Mouse (Mus musculus): ENCODE results near the gene Iba57. TPM values are rescaled to one million over a fixed set of nuclear protein-coding genes. Genes with fewer than 3 reads are reported as not detected.

Iba57 gene
- polyA plus RNA-seq, 1 experiment from 2014 or later, result 6.3 TPM

DNA sequence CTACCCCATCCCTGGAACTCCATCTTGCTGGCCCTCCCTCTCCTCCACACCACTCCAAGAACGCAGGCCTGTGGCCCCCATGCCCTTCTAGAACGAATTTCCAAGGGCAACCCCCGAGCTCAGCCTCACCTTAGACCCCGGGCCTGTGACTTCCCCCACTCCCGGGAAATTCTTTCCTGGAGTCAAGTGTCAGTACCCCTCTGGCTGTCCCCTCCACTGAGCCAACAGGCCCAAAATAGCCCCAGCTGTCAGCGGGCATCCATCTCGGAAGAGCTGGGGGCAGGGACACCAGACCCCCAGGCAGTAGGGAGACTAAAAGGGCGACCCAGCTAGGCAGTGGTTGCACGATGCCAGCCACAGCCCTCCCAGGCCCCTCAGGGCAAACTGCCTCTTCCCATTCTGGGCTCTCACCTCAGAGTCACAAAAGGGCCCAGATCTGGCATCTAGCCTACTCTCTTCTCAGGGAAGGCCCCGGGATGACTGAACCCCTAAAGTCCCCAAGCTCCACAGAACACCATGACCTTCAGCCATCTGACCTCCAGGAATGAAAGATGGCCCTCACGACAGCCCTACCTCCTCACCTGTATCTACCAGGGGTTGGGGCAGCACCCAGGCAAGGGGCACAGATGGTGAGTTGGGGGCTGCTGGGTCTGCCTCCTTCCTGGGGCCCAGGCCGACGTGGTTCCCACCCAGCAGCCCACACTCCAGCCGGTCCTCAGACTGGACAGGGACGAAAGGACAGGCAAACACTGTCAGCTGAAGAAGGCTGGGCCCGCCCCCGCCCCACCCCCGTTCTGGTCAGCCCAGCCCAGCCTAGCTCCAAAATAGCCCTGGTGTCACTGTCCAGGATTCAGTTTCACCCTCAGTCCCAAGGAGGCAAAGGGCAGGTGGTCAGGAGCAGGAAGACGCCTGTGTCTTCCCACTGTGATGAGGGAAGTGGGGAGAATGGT, 24.7 kb downstream of the Iba57 start:
- no peaks in the 10 kb centered on the region for H3K9me3 ChIP-seq
- H3K4me3 ChIP-seq, result no peak overlapping the region
- ATAC-seq (ENCODE audit: low read depth), result no peak
- H3K4me1 ChIP-seq (replicated peaks), result peaks cover 19% of the 10 kb centered on the region; the same call in 1 of the 2 replicates
- H3K36me3 ChIP-seq, result no peaks in the 10 kb centered on the region
- no peak overlapping the region for H3K9ac ChIP-seq
- 71% methylated on average over 19 of the region's 19 CpGs for WGBS
- H3K27me3 ChIP-seq, result peaks cover 55% of the 10 kb centered on the region
- H3K27ac ChIP-seq (replicated peaks), result no peak overlapping the region
- no peak overlapping the region for H3K4me2 ChIP-seq

DNA sequence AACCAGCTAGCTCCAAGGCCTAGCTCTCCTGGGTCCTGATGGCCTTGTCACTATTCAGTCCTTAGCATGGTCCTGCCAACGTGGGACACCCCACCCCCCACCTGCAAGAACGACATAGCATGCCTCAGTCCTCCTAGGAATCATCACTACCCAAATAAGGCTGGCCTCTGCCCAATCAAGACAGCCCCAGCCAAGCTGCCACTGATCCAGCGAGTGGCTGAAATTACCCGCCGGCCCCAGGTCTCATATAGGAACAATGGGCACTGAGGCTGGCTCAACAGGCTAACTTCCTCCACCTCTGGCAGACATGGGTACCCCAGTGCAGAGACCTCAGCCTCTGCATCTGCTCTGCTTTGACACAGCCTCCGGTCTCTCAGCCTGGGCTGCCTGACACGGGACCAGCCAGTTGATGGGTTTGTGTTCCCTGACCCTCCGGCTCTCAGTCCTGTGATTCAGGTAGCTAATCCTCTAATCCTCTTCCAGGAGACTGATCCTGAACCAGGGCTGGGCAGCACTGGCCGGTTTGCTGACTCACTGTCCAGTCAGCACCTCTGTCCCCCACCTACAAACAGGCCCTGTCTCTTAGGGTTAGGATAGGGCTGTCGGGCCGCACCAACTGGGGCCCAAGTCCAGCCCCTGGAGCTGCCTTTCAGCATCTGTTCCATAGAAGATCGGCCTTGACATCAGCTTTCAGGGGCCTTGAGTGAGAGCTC, 26.4 kb downstream of the Iba57 start:
- ATAC-seq (ENCODE audit: low read depth), result no peak
- peaks cover 71% of the 10 kb centered on the region for H3K27me3 ChIP-seq

DNA sequence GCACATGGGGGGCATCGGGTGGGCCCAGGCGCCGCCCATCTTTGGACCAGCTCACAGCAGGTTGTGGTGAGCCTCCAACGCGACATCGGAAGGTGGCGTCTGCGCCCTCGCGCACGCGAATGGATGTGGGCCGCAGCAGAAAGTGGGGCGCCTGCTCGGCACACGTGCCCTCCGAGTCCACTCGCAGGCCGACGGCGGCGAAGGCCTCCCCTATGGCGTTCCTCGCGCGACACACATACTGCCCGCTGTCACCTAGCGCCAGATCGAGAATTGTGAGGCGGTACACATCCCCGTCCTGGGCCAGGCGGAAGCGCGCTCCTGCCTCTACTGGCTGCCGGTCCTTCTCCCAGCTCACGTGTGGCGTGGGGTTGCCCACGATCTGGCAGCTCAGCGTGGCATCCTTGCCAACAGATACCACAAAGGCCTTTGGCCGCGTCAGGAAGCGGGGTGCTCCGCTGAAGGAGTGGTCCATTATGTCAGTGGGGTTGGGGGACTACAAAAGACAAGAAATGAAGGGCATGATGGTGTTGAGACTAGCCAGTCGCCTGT, 27.6 kb downstream of the Iba57 start, which contains the start of gene Obscn:
Gene Obscn, minus strand, starts transcription at position 499 of the 549 bp plus-strand sequence.
- H3K9ac ChIP-seq, result 0 out of 2 replicates have a peak within 1 kb of the TSS, but pooled peaks have one; percentile 8
- H3K27ac ChIP-seq (replicated peaks), result no peak within 1 kb of the TSS
- peaks cover 19% of the 10 kb centered on the region; the same call in 1 of the 2 replicates for H3K4me1 ChIP-seq (replicated peaks)
- ATAC-seq (ENCODE audit: low read depth), result no peak
- WGBS, result 19% methylated on average over 44 of the region's 44 CpGs
- H3K9me3 ChIP-seq, result no peaks in the 10 kb centered on the region
- no peaks in the 10 kb centered on the region for H3K36me3 ChIP-seq
- peak within 1 kb of the TSS; percentile 32 for H3K4me3 ChIP-seq
- peaks cover 72% of the 10 kb centered on the region for H3K27me3 ChIP-seq
- peak within 1 kb of the TSS; percentile 48 for H3K4me2 ChIP-seq

More for the DNA sequence above, 26.4 kb downstream of the Iba57 start:
- Histone ChIP-seq H3K9ac (no peak overlapping the region), H3K36me3 (no peaks in the 10 kb centered on the region), H3K4me2 (no peak overlapping the region), H3K4me3 (no peak overlapping the region), H3K4me1 (replicated peaks) (peaks cover 19% of the 10 kb centered on the region; the same call in 1 of the 2 replicates), H3K9me3 (no peaks in the 10 kb centered on the region), H3K27ac (replicated peaks) (no peak overlapping the region)
- WGBS, result 70% methylated on average over 12 of the region's 12 CpGs

DNA sequence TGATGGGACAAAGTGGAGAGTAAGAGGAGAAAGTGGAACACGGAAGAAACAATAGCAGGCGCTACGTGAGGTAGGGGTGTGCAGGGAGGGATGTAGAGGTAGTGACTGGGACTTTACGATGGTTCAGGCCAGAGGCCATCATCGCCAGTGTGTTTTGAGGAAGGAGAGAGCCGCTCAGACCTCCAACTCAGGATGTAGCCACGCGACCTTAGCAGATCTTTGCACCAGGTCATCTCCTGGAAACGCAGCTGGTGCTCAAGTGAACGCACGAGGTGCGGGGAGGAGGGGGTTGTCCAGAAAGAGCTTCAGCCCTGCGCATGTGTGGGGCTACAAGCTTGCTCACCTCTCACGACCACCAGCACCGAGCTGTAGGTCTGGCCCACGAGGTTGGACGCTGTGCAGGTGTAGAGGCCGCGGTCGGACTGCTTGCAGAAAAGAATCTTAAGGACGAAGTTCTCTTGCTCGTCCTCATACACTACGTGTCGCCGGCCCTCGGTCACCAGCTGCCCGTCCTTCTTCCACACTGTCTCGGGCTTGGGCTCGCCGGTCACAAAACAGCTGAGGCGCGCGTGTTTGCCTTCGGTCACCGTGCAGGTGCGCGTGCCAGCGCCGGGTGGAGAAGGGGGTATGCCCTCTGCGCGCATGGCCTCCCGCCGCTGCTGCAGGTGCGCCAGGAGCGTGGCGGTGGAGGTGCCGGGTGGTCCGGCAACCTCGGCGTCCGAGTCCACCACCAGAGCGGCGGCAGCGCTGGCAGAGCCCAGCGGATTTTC, 28.3 kb downstream of the Iba57 start:
- H3K36me3 ChIP-seq, result no peaks in the 10 kb centered on the region
- no peak overlapping the region for H3K27ac ChIP-seq (replicated peaks)
- ATAC-seq (ENCODE audit: low read depth), result no peak
- H3K4me1 ChIP-seq (replicated peaks), result peaks cover 19% of the 10 kb centered on the region; the same call in 1 of the 2 replicates
- no peaks in the 10 kb centered on the region for H3K9me3 ChIP-seq
- H3K27me3 ChIP-seq, result peaks cover 72% of the 10 kb centered on the region
- peak overlapping the region; percentile 32 for H3K4me3 ChIP-seq
- H3K4me2 ChIP-seq, result peak overlapping the region; percentile 48
- no peak overlapping the region for H3K9ac ChIP-seq
- WGBS, result 9% methylated on average over 55 of the region's 55 CpGs

DNA sequence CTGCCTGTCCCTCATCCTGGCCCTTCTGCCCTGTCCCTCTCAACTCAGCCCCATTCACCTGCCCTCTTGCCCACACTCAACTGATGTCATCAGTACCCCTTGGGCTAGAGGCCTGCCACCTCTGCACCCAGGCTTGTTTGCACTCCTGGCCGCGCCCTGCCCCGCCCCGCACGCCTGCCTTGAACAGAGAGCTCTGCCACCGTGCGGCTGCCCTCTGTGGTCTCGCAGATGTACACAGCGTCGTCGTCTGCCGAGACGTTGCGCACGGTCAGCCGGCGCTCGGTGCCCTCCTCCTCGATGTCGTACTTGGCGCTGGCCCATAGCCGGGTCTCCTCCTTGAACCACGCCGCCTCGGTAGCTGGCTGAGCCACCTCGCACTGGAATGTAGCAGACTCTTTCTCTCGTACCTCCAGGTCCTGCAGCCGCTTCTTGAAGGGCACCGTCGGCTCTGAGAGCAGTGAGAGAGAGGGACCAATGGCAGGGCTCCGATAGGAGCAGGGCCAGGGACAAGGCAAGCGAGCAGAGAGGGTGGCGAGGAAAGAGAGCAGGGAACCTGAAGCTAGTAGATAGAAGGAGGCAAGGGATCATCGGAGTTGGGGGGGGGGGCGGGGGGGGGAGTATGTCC, 29.1 kb downstream of the Iba57 start:
- H3K9ac ChIP-seq, result no peak overlapping the region
- 10% methylated on average over 32 of the region's 35 CpGs for WGBS
- H3K27me3 ChIP-seq, result peaks cover 72% of the 10 kb centered on the region
- peaks cover 19% of the 10 kb centered on the region; the same call in 1 of the 2 replicates for H3K4me1 ChIP-seq (replicated peaks)
- no peaks in the 10 kb centered on the region for H3K36me3 ChIP-seq
- no peak for ATAC-seq (ENCODE audit: low read depth)
- 0 out of 2 replicates have a peak overlapping the region, but pooled peaks have one; percentile 11 for H3K4me3 ChIP-seq
- no peak overlapping the region for H3K27ac ChIP-seq (replicated peaks)
- H3K9me3 ChIP-seq, result no peaks in the 10 kb centered on the region
- peak overlapping the region; percentile 21; the same call in 1 of the 2 replicates for H3K4me2 ChIP-seq

DNA sequence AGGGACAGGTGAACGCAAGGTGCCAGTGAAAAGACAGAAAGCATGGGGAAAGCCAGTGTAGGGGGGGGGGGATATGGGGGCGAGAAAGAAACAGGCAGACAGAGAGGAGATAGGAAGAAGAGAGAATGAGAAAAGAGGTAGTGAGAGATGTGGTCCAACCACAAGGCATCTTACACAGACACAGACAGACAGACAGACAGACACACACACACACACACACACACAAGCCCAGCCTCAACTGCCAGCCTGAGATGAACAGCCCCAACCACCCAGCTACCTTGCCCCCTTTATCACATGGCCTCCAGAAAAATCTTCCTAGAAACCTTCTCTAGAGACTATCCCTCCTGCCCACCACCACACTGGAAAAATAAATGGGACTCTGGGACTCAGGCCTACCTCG, 31.5 kb downstream of the Iba57 start:
- no peak overlapping the region for H3K9ac ChIP-seq
- H3K4me2 ChIP-seq, result no peak overlapping the region
- no peak for ATAC-seq (ENCODE audit: low read depth)
- H3K4me3 ChIP-seq, result no peak overlapping the region
- 83% methylated on average over 2 of the region's 3 CpGs for WGBS
- no peaks in the 10 kb centered on the region for H3K9me3 ChIP-seq
- peaks cover 19% of the 10 kb centered on the region; the same call in 1 of the 2 replicates for H3K4me1 ChIP-seq (replicated peaks)
- H3K36me3 ChIP-seq, result no peaks in the 10 kb centered on the region
- peaks cover 50% of the 10 kb centered on the region for H3K27me3 ChIP-seq
- H3K27ac ChIP-seq (replicated peaks), result no peak overlapping the region

DNA sequence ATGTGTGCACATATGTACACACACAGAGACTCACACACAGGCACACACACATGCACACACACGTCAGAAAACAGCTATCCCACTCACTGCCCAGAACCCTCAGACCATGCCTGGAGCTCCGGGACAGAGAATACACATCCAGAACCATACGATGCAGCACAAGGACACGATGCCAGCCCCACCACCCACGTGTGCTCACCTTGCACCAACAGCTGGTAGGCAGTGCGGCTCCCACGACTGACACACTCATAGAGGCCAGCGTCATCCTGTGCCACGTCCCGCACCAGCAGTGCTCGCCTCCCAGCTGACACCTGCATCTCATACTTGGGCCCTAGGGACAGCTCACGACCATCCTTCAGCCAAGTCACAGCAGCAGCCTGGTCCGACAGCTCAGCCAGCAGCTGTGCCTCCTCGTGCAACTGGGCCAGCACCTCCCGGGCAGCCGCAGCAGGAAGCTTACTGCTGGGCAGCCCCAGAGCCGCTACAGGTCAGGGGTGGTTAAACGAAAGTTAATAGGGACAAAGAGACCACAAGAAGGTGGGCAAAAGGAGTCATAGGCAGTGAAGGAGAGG, 32.1 kb downstream of the Iba57 start:
- no peaks in the 10 kb centered on the region for H3K36me3 ChIP-seq
- peaks cover 43% of the 10 kb centered on the region for H3K27me3 ChIP-seq
- no peak overlapping the region for H3K4me3 ChIP-seq
- no peak overlapping the region for H3K9ac ChIP-seq
- no peak overlapping the region for H3K27ac ChIP-seq (replicated peaks)
- peaks cover 19% of the 10 kb centered on the region; the same call in 1 of the 2 replicates for H3K4me1 ChIP-seq (replicated peaks)
- no peak overlapping the region for H3K4me2 ChIP-seq
- 63% methylated on average over 18 of the region's 18 CpGs for WGBS
- H3K9me3 ChIP-seq, result no peaks in the 10 kb centered on the region
- ATAC-seq (ENCODE audit: low read depth), result no peak

DNA sequence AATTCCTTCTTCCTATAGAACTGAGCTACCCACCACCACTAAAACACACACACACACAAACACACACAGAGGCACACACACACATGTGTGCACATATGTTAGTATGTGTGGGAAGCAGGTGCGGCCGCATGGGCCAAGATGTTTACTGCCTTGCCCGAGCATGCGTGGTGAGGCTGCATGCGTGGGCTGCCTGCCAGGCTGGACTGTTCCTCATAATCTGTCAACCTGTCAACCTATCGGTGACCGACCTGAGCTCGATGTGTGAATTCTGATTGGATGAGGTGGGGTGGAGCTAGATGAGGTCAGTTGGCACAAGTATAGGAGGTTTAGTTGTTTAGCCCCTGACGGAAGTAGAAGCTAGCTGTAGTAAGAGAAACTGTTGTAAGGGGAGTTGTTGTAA, 32.8 kb downstream of the Iba57 start:
- no peak overlapping the region for H3K27ac ChIP-seq (replicated peaks)
- no peak for ATAC-seq (ENCODE audit: low read depth)
- no peak overlapping the region for H3K4me2 ChIP-seq
- no peak overlapping the region for H3K9ac ChIP-seq
- 78% methylated on average over 9 of the region's 9 CpGs for WGBS
- no peak overlapping the region for H3K4me3 ChIP-seq
- H3K4me1 ChIP-seq (replicated peaks), result peaks cover 15% of the 10 kb centered on the region; the same call in 1 of the 2 replicates
- peaks cover 37% of the 10 kb centered on the region for H3K27me3 ChIP-seq
- no peaks in the 10 kb centered on the region for H3K36me3 ChIP-seq
- no peaks in the 10 kb centered on the region for H3K9me3 ChIP-seq

DNA sequence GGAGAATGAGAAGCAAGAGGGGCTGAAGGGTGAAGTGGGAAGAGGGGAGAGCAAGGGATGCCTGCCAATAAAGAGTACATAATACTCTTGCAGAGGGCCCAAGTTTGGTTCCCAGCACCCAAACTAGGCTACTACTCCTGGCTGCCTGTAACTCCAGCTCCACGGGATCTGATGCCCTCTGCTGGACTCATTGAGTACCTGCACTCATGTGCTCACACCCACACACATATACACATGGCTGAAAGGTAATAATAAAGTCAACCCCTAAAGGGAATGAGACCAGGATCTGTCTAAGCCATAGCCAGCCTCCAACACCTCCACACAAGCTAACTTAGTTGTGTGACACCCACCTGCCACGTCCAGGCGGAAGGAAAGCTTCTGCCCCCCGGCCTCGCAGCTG, 57.6 kb downstream of the Iba57 start:
- Histone ChIP-seq H3K27me3 (no peaks in the 10 kb centered on the region), H3K4me2 (no peak overlapping the region), H3K4me1 (replicated peaks) (no peaks in the 10 kb centered on the region), H3K4me3 (no peak overlapping the region), H3K27ac (replicated peaks) (no peak overlapping the region), H3K9ac (no peak overlapping the region), H3K36me3 (no peaks in the 10 kb centered on the region), H3K9me3 (no peaks in the 10 kb centered on the region)
- WGBS, result 91% methylated on average over 5 of the region's 5 CpGs
- ATAC-seq (ENCODE audit: low read depth), result no peak

Data from neural tube, embryonic 13.5 days (tissue).